Mouse (Mus musculus) limb, embryonic 14.5 days (tissue): Measurements from ENCODE around the gene Hoxb9. TPM values are rescaled to one million over a fixed set of nuclear protein-coding genes. Genes with fewer than 3 reads are reported as not detected.

ENCODE experiments used
- ATAC-seq: fragments of 200-750 bp; cut with Nextera tagmentation; 2 replicates; pipeline ENCODE4 v1.8.0; 2017; ENCODE audit warnings: low read depth, moderate number of reproducible peaks, moderate TSS enrichment; ENCODE audit not compliant: low FRiP score
- DNase-seq: peaks from one replicate; pipeline ENCODE4 v3.0.0-alpha.2; 2015; ENCODE audit warnings: low spot score
- H3K27ac ChIP-seq: fragments of 300-500 bp; sonication (generic); replicated peaks from 2 replicates; pipeline ENCODE4 v1.5.1; 2014; ENCODE audit warnings: low read depth, mild to moderate bottlenecking, low read length, moderate library complexity, mixed read lengths
- H3K27me3 ChIP-seq: fragments of 300-500 bp; sonication (generic); 2 replicates; pipeline ENCODE4 v1.6.1; 2014; ENCODE audit warnings: low read length, mixed read lengths; ENCODE audit not compliant: control insufficient read depth, insufficient read depth
- H3K36me3 ChIP-seq: fragments of 300-500 bp; sonication (generic); 2 replicates; pipeline ENCODE4 v1.6.1; 2014; ENCODE audit warnings: mild to moderate bottlenecking, low read length, moderate library complexity, mixed read lengths; ENCODE audit not compliant: control insufficient read depth, insufficient read depth
- H3K4me1 ChIP-seq: fragments of 300-500 bp; sonication (generic); 2 replicates; pipeline ENCODE4 v1.6.1; 2014; ENCODE audit warnings: antibody characterized with exemption, low read length, mixed read lengths; ENCODE audit not compliant: control insufficient read depth, insufficient read depth
- H3K4me2 ChIP-seq: fragments of 300-500 bp; sonication (generic); replicated peaks from 2 replicates; pipeline ENCODE4 v1.6.1; 2014; ENCODE audit warnings: low read depth, mild to moderate bottlenecking, low read length, moderate library complexity; ENCODE audit not compliant: severe bottlenecking
- H3K4me3 ChIP-seq: fragments of 300-500 bp; sonication (generic); replicated peaks from 2 replicates; pipeline ENCODE4 v1.5.1; 2014; ENCODE audit warnings: low read length
- H3K9ac ChIP-seq: fragments of 300-500 bp; sonication (generic); 2 replicates; pipeline ENCODE4 v1.6.1; 2014; ENCODE audit warnings: mild to moderate bottlenecking, low read depth, low read length, moderate library complexity; ENCODE audit not compliant: severe bottlenecking
- H3K9me3 ChIP-seq: fragments of 300-500 bp; sonication (generic); 2 replicates; pipeline ENCODE4 v1.6.1; 2016; ENCODE audit warnings: low read length; ENCODE audit not compliant: control insufficient read depth
- POLR2A ChIP-seq: fragments of 200-500 bp; IDR thresholded peaks from 2 replicates; pipeline ENCODE4 v1.8.0; 2012; ENCODE audit warnings: inconsistent platforms, mild to moderate bottlenecking, moderate library complexity, borderline replicate concordance; ENCODE audit not compliant: insufficient read depth, insufficient read length; ENCODE audit errors: extremely low read depth
- WGBS: fragments of 180-500 bp; shearing (Covaris S2); extraction: QIAGEN DNeasy Blood & Tissue Kit; methylation state at CpG from one replicate; pipeline ENCODE4 v1.1.7; 2014; 5-methylcytosine and 5-hydroxymethylcytosine counted together
- polyA plus RNA-seq, 2 experiments: library from polyadenylated mRNA; depleted of rRNA in 1 of 2; stranded (reverse) in 1 of 2; unstranded in 1 of 2; fragments of >200 nt; fragmentation: Nextera tagmentation in 1 of 2; extraction: Ambion mirVana in 1 of 2; gene quantifications; 2 replicates each; pipeline versions ENCODE4 v1.2.1 to v1.2.3; 2012 to 2014

Hoxb9 gene
- polyA plus RNA-seq, 2 experiments = 1.2 to 4.4 TPM

GRCm38 (mm10) chr11:96305505-96306182, 34.4 kb downstream of the Hoxb9 start:
- no peak overlapping the region for H3K4me3 ChIP-seq
- H3K27me3 ChIP-seq = peaks cover 100% of the 10 kb centered on the region
- H3K36me3 ChIP-seq = no peaks in the 10 kb centered on the region
- ATAC-seq = no peak
- H3K9ac ChIP-seq = no peak overlapping the region
- WGBS = 42% methylated on average over 6 of the region's 6 CpGs
- no peak for TF ChIP-seq POLR2A
- H3K4me2 ChIP-seq = no peak overlapping the region
- 0 out of 2 replicates have a peak, but pooled peaks cover 3% of the 10 kb centered on the region for H3K4me1 ChIP-seq
- H3K9me3 ChIP-seq = no peaks in the 10 kb centered on the region
- DNase-seq = no peak
- H3K27ac ChIP-seq = no peak overlapping the region

- ATAC-seq (no peak), DNase-seq (no peak)
- peaks cover 100% of the 10 kb centered on the region for H3K27me3 ChIP-seq
- H3K27ac ChIP-seq = no peak overlapping the region
- H3K9me3 ChIP-seq = no peaks in the 10 kb centered on the region
- TF ChIP-seq POLR2A = no peak
- no peaks in the 10 kb centered on the region for H3K36me3 ChIP-seq
- H3K4me1 ChIP-seq = 0 out of 2 replicates have a peak, but pooled peaks cover 3% of the 10 kb centered on the region
- no peak overlapping the region for H3K4me2 ChIP-seq
- H3K9ac ChIP-seq = no peak overlapping the region
- WGBS = 15% methylated on average over 7 of the region's 7 CpGs
- no peak overlapping the region for H3K4me3 ChIP-seq
Observed at GRCm38 (mm10) chr11:96306183-96306907, 35.1 kb downstream of the Hoxb9 start.

GRCm38 (mm10) chr11:96306908-96307269, 35.6 kb downstream of the Hoxb9 start:
- DNase-seq = no peak
- Histone ChIP-seq H3K4me3 (no peak overlapping the region), H3K9me3 (no peaks in the 10 kb centered on the region), H3K4me1 (0 out of 2 replicates have a peak, but pooled peaks cover 3% of the 10 kb centered on the region), H3K4me2 (no peak overlapping the region), H3K36me3 (no peaks in the 10 kb centered on the region), H3K27me3 (peaks cover 100% of the 10 kb centered on the region), H3K9ac (no peak overlapping the region), H3K27ac (no peak overlapping the region)
- TF ChIP-seq POLR2A = no peak
- WGBS = 8% methylated on average over 13 of the region's 13 CpGs
- no peak for ATAC-seq

- no peak overlapping the region for H3K9ac ChIP-seq
- no peak for DNase-seq
- H3K4me3 ChIP-seq = no peak overlapping the region
- no peak overlapping the region for H3K4me2 ChIP-seq
- 14% methylated on average over 4 of the region's 4 CpGs for WGBS
- no peak for TF ChIP-seq POLR2A
- H3K36me3 ChIP-seq = no peaks in the 10 kb centered on the region
- H3K4me1 ChIP-seq = no peaks in the 10 kb centered on the region
- H3K9me3 ChIP-seq = no peaks in the 10 kb centered on the region
- no peak for ATAC-seq
- H3K27ac ChIP-seq = no peak overlapping the region
- peaks cover 100% of the 10 kb centered on the region for H3K27me3 ChIP-seq
Observed at GRCm38 (mm10) chr11:96308763-96309162, 37.5 kb downstream of the Hoxb9 start.

GRCm38 (mm10) chr11:96309288-96309687, 38.0 kb downstream of the Hoxb9 start:
- Histone ChIP-seq H3K9ac (no peak overlapping the region), H3K4me2 (no peak overlapping the region; the same call in 1 of the 2 replicates), H3K4me3 (no peak overlapping the region), H3K4me1 (no peaks in the 10 kb centered on the region), H3K9me3 (no peaks in the 10 kb centered on the region), H3K27ac (no peak overlapping the region), H3K36me3 (no peaks in the 10 kb centered on the region), H3K27me3 (peaks cover 100% of the 10 kb centered on the region)
- WGBS = 21% methylated on average over 4 of the region's 4 CpGs
- TF ChIP-seq POLR2A = no peak
- DNase-seq (no peak), ATAC-seq (no peak)
